Comparison of ENCODE assay signal across 9 mouse cellular contexts in the genomic region with DNA sequence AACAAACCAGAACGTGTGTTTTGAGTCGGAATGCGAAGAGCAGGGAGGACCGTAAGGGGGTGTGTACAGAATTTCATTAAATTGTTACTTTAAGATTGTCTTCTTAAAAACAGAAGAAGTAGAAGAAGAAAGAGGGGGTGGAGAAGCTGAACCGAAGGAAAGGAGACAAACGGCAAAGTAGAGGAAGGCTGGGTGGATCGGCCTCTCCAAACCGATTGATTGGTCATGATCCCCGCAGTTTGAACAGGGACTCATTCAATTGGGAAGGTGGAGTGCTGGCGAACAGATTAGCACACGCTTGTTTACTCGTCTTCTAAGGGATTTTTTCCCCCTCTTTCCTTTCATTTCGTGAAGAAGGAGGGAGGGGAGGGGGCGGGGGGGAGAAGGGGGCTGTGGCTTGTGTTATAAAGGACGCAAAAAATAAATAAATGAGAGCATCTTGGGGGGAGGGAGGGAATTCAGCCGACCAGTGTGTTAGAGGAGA. TPM values are rescaled to one million over a fixed set of nuclear protein-coding genes. Genes with fewer than 3 reads are reported as not detected.
DNase-seq lines count a peak whose midpoint lies in the region; ATAC-seq lines count a peak whose summit lies in the region.
"Had no signal": no experiment of that assay in that cellular context is flagged by ENCODE, and none has a peak within 500 bp of the region (broad histone marks: within the 10 kb centered on the region; RNA-seq: fewer than 3 reads in every experiment).

Gene Pappa, plus strand, starts transcription at position 434 of the 484 bp plus-strand sequence.

- no peak for DNase-seq in kidney, postnatal 14 days
- peak; percentile 25 for DNase-seq in cerebellum, postnatal 25 days
- no peak for DNase-seq in T-cell, adult 2 months (ENCODE audit: low spot score)
- no peak for DNase-seq in frontal cortex, adult 2 months (ENCODE audit: extremely low spot score in 1 of 2, low spot score in 1 of 2)

- peak within 1 kb of the TSS; percentile 88 for H3K4me2 ChIP-seq in kidney, embryonic 14.5 days (replicated peaks; ENCODE audit: low read depth, low read length)
- peak within 1 kb of the TSS; percentile 86 for H3K4me2 ChIP-seq in hindbrain, embryonic 13.5 days
- peak within 1 kb of the TSS; percentile 84 for H3K4me2 ChIP-seq in midbrain, embryonic 16.5 days (ENCODE audit: low read length)

- H3K4me1 ChIP-seq in kidney, embryonic 14.5 days (ENCODE audit: control insufficient read depth, insufficient read depth, low read length), result 0 out of 2 replicates have a peak, but pooled peaks cover 5% of the 10 kb centered on the region
- peaks cover 28% of the 10 kb centered on the region for H3K4me1 ChIP-seq in hindbrain, embryonic 13.5 days (replicated peaks)
- H3K4me1 ChIP-seq in midbrain, embryonic 16.5 days (ENCODE audit: control insufficient read depth, insufficient read depth, low read length), result peaks cover 12% of the 10 kb centered on the region; the same call in 1 of the 2 replicates

- peak within 1 kb of the TSS; percentile 69 for H3K9ac ChIP-seq in kidney, embryonic 14.5 days (ENCODE audit: low read depth, low read length)
- H3K9ac ChIP-seq in hindbrain, embryonic 13.5 days, result peak within 1 kb of the TSS; percentile 73
- peak within 1 kb of the TSS; percentile 68 for H3K9ac ChIP-seq in midbrain, embryonic 16.5 days (ENCODE audit: low read depth, low read length)

- H3K4me3 ChIP-seq in kidney, embryonic 14.5 days (ENCODE audit: low read length), result peak within 1 kb of the TSS; percentile 57
- H3K4me3 ChIP-seq in hindbrain, embryonic 13.5 days, result peak within 1 kb of the TSS; percentile 61
- peak within 1 kb of the TSS; percentile 63 for H3K4me3 ChIP-seq in midbrain, embryonic 16.5 days (ENCODE audit: low read depth, low read length)

- peaks cover 11% of the 10 kb centered on the region; the same call in 1 of the 2 replicates for H3K27me3 ChIP-seq in kidney, embryonic 14.5 days (ENCODE audit: control insufficient read depth, insufficient read depth, low read length)
- peaks cover 28% of the 10 kb centered on the region for H3K27me3 ChIP-seq in hindbrain, embryonic 13.5 days
- no peaks in the 10 kb centered on the region for H3K27me3 ChIP-seq in midbrain, embryonic 16.5 days (ENCODE audit: control insufficient read depth, insufficient read depth, low read depth, low read length)

- peak within 1 kb of the TSS; percentile 78 for H3K27ac ChIP-seq in kidney, embryonic 14.5 days (ENCODE audit: low read depth, low read length)
- H3K27ac ChIP-seq in hindbrain, embryonic 13.5 days, result no peak within 1 kb of the TSS
- H3K27ac ChIP-seq in midbrain, embryonic 16.5 days (ENCODE audit: low read length), result no peak within 1 kb of the TSS

- no peak for ATAC-seq in kidney, embryonic 14.5 days (ENCODE audit: low FRiP score, low TSS enrichment)
- ATAC-seq in hindbrain, embryonic 13.5 days (ENCODE audit: low FRiP score), result 0 out of 2 replicates have a peak, but pooled peaks have one; percentile 0
- ATAC-seq in midbrain, embryonic 16.5 days, result no peak
- no peak for ATAC-seq in erythroblast, adult 5-6 weeks (replicated peaks; ENCODE audit: low FRiP score, poor library complexity, severe bottlenecking)

- 0% methylated on average over 15 of the region's 16 CpGs for WGBS in kidney, embryonic 14.5 days
- WGBS in hindbrain, embryonic 13.5 days, result under 1% methylated on average over 16 of the region's 16 CpGs
- under 1% methylated on average over 15 of the region's 16 CpGs for WGBS in midbrain, embryonic 16.5 days

- H3K36me3 ChIP-seq in kidney, embryonic 14.5 days (ENCODE audit: control insufficient read depth, insufficient read depth, low read length), result no peaks in the 10 kb centered on the region
- H3K36me3 ChIP-seq in hindbrain, embryonic 13.5 days, result no peaks in the 10 kb centered on the region
- no peaks in the 10 kb centered on the region for H3K36me3 ChIP-seq in midbrain, embryonic 16.5 days (ENCODE audit: control insufficient read depth, insufficient read depth, low read length)

- no peaks in the 10 kb centered on the region for H3K9me3 ChIP-seq in kidney, embryonic 14.5 days (ENCODE audit: control insufficient read depth, low read length)
- no peaks in the 10 kb centered on the region for H3K9me3 ChIP-seq in hindbrain, embryonic 13.5 days
- H3K9me3 ChIP-seq in midbrain, embryonic 16.5 days (replicated peaks; ENCODE audit: control insufficient read depth, low read length, poor library complexity, severe bottlenecking), result no peaks in the 10 kb centered on the region

RNA-seq across cellular contexts. Expression of gene Pappa, which starts in this region (rescaled TPM):
- polyA plus RNA-seq in kidney, embryonic 14.5 days (2014; fragmentation: Nextera tagmentation; extraction: Ambion mirVana), result 3.5 and 3.7 TPM in 2 replicates
- polyA plus RNA-seq in hindbrain, embryonic 13.5 days (2015; fragmentation: Nextera tagmentation; extraction: Ambion mirVana), result 0.39 and 0.52 TPM in 2 replicates
- 0.70 and 0.75 TPM in 2 replicates for polyA plus RNA-seq in midbrain, embryonic 16.5 days (2015; fragmentation: Nextera tagmentation; extraction: Ambion mirVana)
- 0.42 and 0.53 TPM in 2 replicates for polyA plus RNA-seq in frontal cortex, adult 2 months (2012; rRNA removed)
- not detected in 2 replicates for total RNA-seq in erythroblast, adult 5-6 weeks (2015; ENCODE audit: low replicate concordance)
- 0.14 and 0.17 TPM in 2 replicates for total RNA-seq in erythroblast, adult 5-6 weeks (2017; ENCODE audit: low replicate concordance)
- total RNA-seq: neutrophil, adult 5-6 weeks had no signal

Comparison
In these comparisons a context has a peak if more than half of its experiments do, and no peak if none do; other contexts are left out.
1. Peak in ATAC-seq, H3K4me3 ChIP-seq, H3K9ac ChIP-seq and H3K4me2 ChIP-seq in hindbrain, embryonic 13.5 days; RNA of the gene not detected or under 1 TPM.
2. DNase-seq: peak in cerebellum, postnatal 25 days (2 of 2); none in kidney, postnatal 14 days (single experiment), T-cell, adult 2 months (single experiment) and frontal cortex, adult 2 months (0 of 2).
3. Peak in every context shown above with its lines, with median percentiles within 50 percentile points of each other: H3K4me2 ChIP-seq, H3K4me3 ChIP-seq and H3K9ac ChIP-seq.